Mouse (Mus musculus) cerebellum, postnatal 36 days (tissue): ENCODE data around the gene Wsb1.
A peak's percentile ranks its signal among the peaks of the same experiment; 100 is the strongest.
"Not testable (repeated sequence)": the region's sequence is repeated elsewhere in the genome, so short reads cannot be mapped to it uniquely, and the experiment has no call there.

Experiments used
- DNase-seq, 2 experiments: peaks; one replicate each; pipeline ENCODE4 v3.0.0; 2021 to 2022; ENCODE audit warnings: mixed read lengths in 2 of 2

Wsb1 gene

GRCm38 (mm10) chr11:79264376-79264775 lies 9.9 kb upstream of the Wsb1 start:
- no peak for DNase-seq

- DNase-seq, result not testable (repeated sequence)
These were observed 5.7 kb upstream of the Wsb1 start for GRCm38 (mm10) chr11:79260126-79260525.

- no peak for DNase-seq
These were observed 4.3 kb upstream of the Wsb1 start for GRCm38 (mm10) chr11:79258738-79259137.

GRCm38 (mm10) chr11:79253542-79254390 lies 705 bp downstream of the Wsb1 start:
- peak; percentile 48 to 49 for DNase-seq

GRCm38 (mm10) chr11:79252881-79253541 lies 1.5 kb downstream of the Wsb1 start:
- DNase-seq, result no peak

- no peak for DNase-seq
These were observed 15.4 kb downstream of the Wsb1 start for GRCm38 (mm10) chr11:79239024-79239423.

GRCm38 (mm10) chr11:79238398-79238752 lies 16.1 kb downstream of the Wsb1 start:
- DNase-seq, result no peak

- no peak for DNase-seq
These were observed 16.6 kb downstream of the Wsb1 start for GRCm38 (mm10) chr11:79237644-79238397.

GRCm38 (mm10) chr11:79230251-79230570 lies 24.3 kb downstream of the Wsb1 start:
- no peak for DNase-seq

- peak; percentile 63 to 71 for DNase-seq
These were observed 24.8 kb downstream of the Wsb1 start for GRCm38 (mm10) chr11:79229561-79230250.

- DNase-seq, result no peak
These were observed 25.4 kb downstream of the Wsb1 start for GRCm38 (mm10) chr11:79229057-79229504.

GRCm38 (mm10) chr11:79228089-79228488 lies 26.4 kb downstream of the Wsb1 start:
- no peak for DNase-seq

- no peak for DNase-seq
These were observed 28.9 kb downstream of the Wsb1 start for GRCm38 (mm10) chr11:79225371-79226155.

- DNase-seq, result peak; percentile 84 to 87
These were observed 29.8 kb downstream of the Wsb1 start for GRCm38 (mm10) chr11:79224562-79225280.

GRCm38 (mm10) chr11:79223420-79223819 lies 31.1 kb downstream of the Wsb1 start:
- DNase-seq, result no peak

- DNase-seq, result no peak
These were observed 31.8 kb downstream of the Wsb1 start for GRCm38 (mm10) chr11:79222661-79223060.

- DNase-seq, result no peak
These were observed 32.8 kb downstream of the Wsb1 start for GRCm38 (mm10) chr11:79221641-79222040.

GRCm38 (mm10) chr11:79218936-79219626 lies 35.4 kb downstream of the Wsb1 start:
- no peak for DNase-seq

- no peak for DNase-seq
These were observed 36.4 kb downstream of the Wsb1 start for GRCm38 (mm10) chr11:79218061-79218460.

- DNase-seq, result no peak
These were observed 37.3 kb downstream of the Wsb1 start for GRCm38 (mm10) chr11:79217133-79217532.

- DNase-seq, result no peak
These were observed 38.9 kb downstream of the Wsb1 start for GRCm38 (mm10) chr11:79215539-79215938.
